Mouse (Mus musculus): ENCODE measurements around the gene Stard7.

Gene Stard7

DNA sequence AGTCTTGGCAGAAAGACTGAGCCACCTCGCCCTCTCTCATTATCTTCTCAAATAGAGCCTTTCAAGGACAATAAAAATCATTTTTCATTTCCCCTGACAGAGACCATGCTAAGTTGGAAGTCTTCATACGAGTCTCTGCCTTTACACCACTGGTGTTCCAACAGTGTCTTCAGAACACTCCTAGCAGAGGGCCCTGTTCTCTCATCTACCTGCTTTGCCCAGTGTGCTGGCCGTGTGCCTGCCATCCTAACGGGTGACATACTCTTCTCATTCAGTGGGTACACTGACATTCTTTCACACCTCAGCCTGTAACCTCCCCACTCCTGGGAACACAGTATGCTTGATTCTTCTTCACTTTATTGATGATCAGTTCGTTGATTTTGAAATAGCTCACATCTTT is 46.4 kb downstream of the Stard7 start:
- CTCF ChIA-PET: no interaction called here

DNA sequence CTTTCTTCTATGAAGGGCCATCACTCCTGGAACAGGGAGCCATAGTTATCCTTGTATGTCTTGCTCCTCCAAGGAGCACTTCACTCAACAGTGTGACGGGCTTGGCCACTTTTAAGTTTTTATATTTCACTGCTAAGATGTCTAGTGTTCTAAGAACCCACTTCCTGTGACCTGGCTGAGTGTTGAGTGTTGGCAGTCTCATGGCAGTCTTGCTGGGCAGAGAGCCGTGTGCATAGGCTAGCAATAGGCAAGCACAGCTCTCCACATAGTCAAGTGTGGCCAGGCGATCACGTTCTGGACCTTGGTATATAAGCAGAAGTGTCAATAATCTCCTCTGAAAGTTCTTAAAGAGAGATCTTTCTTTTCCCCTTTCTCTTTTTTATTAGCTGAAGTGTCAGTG is 48.1 kb downstream of the Stard7 start:
- CTCF ChIA-PET: no interaction called here

DNA sequence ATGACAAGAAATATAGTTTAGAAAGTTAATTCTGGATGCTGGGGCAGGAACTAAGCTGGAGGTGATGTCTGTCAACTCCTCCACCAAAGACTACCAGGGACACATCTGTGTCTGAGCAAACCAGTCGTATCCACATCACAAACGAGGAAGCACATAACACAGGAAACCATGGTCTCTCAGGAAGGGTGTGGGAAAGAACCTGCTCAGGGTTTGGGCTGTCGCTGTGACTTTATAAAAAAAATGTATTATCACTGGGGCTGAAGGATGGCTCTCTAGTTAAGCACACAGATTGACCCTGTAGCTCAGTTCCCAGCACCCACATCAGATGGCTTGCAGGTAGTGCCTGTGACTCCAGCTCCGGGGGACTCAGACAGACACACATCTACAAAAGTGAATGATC is 49.1 kb downstream of the Stard7 start:
- CTCF ChIA-PET: no interaction called here

DNA sequence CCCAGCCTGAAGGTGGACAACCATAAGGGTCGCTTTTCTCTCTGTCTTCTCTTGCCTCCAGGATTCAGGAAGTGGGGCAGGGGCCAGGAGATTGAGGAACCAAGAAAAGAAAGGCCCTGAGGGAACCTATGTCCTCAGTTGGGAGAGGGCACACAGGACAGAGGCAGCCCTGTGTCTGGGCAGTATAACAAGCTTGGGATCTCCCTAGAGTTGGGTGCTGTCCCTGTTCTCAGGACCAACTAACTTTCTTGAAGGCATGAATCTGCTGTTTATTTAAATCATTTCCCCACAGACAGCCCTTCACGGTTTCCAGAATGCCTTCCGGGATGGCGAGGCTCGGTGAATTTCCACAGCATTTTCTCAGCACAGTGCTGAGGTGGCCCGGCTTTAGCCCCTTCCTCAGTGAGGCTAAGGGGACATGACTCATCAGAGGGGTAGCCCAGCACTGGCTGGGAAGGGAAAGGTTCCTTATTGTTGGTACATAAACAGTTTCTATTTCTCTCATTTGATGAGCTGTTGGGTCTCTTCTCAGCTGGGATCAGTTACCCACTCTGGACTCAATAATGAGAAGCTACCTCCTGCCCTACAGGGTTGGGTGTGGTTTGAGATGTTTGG is 52.8 kb downstream of the Stard7 start:
- CTCF ChIA-PET: no interaction called here

DNA sequence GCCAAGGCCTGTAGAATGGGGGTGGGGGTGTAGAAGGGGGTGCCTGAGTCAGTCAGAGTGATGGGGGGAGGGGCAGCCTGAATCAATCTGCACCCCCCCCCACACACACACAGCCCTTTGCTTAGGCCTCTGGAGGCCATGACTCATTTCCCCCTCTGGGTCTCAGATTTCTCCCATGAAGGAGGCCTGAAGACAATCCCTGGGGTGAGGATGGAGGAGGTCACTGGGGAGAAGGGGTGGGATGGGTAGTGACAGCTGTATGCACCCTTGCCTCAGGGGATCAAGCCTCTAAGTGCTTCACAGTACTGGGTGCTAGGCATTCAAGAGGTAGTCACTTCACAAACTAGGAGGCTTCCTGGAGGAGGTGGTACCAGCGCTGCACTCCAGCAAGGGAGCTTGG is 53.6 kb downstream of the Stard7 start:
- CTCF ChIA-PET: no interaction called here

DNA sequence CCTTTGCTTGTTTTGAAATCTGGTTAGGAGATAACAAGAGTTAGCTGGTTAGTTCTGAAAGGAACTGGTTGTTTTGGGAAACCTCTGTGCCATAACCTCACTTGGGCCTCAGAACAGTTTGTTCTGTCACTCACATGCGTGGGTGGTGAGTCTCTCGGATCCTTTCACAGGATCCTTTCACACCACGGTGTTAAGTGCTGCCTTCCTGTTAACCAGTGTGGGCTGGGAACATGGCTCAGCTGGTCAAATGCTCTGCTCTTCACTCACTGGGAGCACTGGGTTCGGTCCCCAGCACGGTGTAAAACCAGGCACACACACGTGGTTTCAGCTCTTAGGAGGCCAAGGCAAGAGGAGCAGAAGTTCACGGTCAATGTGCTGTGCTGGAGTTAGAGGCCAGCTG is 54.4 kb downstream of the Stard7 start:
- CTCF ChIA-PET: interaction anchor here (1.5 kb wide), 1 partner anchor 15 kb away, joined by 3 read pairs; no protein-coding TSS in a partner anchor

DNA sequence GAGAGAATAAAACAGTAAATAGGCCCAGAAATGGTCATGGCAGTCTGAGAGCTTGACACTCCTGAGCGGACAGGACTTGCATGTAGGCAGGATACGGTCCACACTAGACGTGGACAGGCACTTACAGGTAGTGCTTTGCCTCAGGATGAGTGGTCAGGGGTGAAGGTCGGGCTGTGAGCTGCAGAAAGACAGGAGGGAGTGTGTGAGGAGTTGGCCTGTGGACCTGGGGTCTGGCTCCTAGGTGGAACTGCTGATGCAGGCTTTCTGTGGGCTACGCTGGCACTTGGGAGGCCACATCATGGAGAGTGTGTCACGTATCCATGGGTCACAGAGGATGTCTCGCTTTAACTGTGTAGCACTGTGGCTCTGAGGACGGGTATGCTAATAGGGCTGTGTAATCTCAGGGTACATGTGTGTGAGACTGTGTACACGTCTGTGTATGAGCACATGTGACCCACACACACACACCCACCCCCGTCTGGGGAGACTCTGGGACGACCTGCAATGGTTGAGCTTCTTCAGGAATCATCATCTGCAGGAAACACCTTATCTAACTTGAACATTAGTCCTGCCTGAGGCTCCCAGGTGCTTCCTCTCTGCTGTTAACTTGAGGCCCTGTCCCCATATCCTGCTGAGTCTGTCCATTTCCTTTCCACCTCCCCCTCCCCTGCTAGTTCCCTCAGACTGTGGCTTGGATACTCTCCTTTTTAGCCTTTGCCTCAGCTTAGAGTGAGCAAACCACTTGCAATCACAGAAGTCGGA is 58.3 kb downstream of the Stard7 start:
- CTCF ChIA-PET: no interaction called here

DNA sequence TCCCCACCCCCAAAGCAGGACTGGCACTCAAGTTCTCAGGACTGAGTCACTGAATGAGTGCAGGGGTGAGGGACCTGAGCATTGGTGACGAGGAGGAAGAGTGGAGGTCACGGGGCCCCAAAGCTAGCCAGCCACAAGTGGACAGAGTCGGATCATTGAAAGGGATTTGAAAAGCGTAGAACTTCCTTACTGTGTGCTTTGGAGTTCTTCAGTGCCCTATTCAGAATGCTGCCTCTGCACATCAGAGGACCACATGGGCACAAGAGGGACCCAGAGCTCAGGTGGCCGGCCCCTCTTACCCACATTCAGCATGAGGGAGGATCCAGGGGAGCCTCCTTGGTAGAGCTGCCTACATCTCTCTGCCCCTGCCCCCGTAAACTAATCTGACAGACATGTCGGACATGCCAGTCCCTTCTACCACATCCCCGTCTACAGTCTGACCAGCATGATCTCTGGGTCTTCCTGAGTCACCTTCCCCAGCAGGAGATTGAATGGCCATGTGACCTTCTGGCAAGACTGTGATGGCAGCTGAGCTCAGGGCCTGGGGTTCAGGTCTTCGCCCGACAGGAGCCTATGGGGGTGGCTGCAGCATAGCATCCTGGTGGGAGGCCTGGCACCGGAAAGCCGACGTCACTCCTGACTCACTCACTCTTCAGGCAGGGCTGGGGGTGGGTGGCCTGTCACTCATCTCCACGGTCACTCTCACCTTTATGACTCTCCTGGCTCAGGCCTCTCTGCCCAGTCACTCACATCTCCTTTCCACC is 63.0 kb downstream of the Stard7 start:
- CTCF ChIA-PET: interaction anchor here (0.6 kb wide), 2 partner anchors 27 to 52 kb away, joined by 13 to 23 read pairs; no protein-coding TSS in a partner anchor

DNA sequence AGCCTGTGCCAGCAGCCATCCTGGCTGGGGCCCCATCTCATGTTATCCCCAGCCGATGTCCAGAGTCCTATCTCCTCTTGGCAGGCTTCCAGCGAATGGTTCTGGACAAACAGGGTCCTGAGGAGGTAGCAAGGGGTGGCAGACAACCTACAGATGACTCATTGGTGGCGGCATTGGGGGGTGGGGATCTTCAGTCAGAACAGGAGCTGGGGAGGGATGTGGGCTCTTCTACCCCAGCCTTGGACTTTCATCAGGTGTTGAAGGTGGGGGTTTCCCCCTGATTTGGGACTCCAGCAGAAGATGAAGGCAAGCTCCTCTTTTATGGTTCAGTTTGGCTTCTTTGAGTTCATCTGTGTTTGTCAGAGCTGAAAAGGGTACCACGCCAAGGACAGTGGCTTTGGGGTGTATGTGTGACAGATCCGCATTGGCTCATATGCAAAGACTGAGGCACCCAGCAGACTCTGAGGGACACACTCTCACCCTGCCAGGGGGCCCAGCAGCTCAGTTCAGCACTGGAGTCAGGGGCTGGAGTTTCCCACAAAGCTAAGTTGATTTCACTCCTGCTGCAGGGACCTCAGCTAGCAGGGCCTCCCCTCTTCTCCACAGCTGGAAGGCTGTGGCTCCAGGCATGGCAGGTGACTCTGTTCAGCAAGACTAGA is 64.1 kb downstream of the Stard7 start:
- CTCF ChIA-PET: interaction anchor here (0.6 to 1.0 kb wide), 2 partner anchors 20 to 120 kb away, joined by 4 to 6 read pairs; no protein-coding TSS in a partner anchor

DNA sequence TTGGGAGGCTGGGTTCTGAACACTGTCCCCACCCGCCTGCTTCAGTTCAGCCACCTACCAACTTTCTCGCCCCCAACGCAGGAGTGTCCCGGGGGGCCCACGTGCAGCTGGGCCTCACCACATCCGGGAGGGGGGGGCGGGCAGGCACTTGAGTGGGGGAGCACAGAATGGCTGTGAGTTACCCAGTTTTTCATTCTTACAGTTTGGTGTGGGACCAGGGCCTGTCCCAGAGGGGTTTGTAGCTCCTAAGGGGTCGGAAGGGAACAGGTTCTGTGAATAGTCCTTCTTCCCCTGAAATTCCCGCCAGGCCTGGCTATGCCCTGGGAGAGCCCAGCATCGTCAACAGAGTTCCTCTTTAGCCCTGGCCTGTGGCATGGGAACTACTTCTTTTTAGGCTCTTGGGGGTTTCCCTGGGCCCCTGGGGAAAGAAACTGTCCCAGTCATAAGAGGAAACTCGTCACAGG is 65.1 kb downstream of the Stard7 start:
- CTCF ChIA-PET: interaction anchor here (0.6 to 1.0 kb wide), 4 partner anchors 21 to 48 kb away, joined by 3 to 5 read pairs (median 4); no protein-coding TSS in a partner anchor

DNA sequence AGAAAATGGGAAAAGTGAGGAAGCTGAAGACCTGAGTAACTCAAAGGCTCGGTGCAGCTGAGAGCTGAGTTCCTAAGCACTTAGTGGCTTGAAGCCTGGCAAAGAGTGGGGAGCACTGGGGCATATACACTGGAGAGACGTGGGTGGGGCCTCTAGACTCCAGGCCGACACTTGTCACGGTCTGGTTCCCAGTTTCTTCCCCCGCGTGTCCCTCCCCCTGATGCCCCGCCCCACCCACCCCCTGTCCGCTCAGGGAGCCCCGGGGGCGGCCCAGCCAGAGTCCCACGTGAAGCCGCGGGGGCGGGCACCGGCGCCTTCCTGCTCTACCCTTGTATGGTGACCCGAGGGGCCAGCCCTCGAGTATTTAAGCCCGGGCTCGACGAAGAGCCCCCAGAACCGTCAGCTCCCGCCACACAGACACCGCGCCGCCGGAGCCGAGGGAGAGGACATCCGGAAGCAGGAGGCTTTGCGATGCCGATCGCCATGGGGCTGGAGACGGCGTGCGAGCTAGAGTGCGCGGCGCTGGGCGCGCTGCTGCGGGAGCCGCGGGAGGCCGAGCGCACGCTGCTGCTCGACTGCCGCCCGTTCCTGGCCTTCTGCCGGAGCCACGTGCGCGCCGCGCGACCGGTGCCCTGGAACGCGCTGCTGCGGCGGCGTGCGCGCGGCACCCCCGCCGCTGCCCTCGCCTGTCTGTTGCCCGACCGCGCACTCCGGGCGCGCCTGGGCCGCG is 65.9 kb downstream of the Stard7 start, which contains the start of gene Dusp2:
Gene Dusp2 (plus strand): TSS at position 393 of the 730 bp plus-strand sequence.
- CTCF ChIA-PET: interaction anchor here (1.0 to 1.1 kb wide), 2 partner anchors 21 to 27 kb away, joined by 4 to 5 read pairs; no protein-coding TSS in a partner anchor

DNA sequence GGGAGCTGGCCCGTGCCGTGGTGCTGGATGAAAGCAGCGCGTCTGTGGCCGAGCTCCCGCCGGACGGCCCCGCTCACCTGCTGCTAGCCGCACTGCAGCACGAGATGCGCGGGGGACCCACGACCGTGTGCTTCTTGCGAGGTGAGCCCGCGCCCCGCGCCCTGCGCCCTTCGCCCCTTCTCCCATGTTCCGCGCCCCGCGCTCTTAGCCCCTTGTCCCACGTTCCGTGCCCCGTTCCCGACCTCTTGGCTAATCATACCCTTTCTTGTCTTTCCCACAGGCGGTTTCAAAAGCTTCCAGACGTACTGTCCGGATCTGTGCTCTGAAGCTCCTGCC is 66.4 kb downstream of the Stard7 start:
- CTCF ChIA-PET: interaction anchor here (1.1 to 1.5 kb wide), 2 partner anchors 22 to 28 kb away, joined by 3 to 4 read pairs; no protein-coding TSS in a partner anchor

DNA sequence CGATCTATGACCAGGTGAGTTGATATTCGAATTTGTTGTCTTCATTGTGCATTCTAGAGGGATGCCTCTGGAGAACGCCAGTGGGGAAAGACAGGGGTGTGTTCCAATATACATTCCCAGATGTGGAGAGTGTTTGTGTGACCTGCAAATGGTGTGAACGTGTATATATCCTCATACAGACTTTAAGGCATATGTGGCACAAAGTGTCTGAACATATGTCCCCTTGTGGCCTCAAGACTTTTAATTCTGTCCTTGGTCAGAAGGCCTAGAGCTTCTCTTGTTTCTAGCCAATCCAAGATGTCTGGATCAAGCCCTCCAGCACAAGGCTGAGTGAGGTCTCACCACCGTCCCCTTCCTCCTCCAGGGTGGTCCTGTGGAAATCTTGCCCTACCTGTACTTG is 66.9 kb downstream of the Stard7 start:
- CTCF ChIA-PET: interaction anchor here (1.1 to 1.5 kb wide), 2 partner anchors 22 to 28 kb away, joined by 3 to 4 read pairs; no protein-coding TSS in a partner anchor

DNA sequence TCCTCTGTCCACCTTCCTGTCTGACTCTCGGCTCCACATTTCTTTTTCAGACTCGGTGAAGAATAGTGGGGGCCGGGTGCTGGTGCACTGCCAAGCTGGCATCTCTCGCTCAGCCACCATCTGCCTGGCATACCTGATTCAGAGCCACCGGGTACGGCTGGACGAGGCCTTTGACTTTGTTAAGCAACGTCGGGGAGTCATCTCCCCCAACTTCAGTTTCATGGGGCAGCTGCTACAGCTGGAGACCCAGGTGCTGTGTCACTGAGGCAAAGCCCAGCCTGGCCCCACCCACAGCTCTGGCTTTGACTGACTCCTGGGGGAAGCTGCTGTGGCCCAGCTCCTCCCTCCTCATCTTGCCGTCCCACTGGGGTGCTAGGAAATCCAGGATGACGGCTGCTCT is 67.5 kb downstream of the Stard7 start:
- CTCF ChIA-PET: interaction anchor here (1.5 kb wide), 1 partner anchor 23 kb away, joined by 3 read pairs; no protein-coding TSS in a partner anchor

DNA sequence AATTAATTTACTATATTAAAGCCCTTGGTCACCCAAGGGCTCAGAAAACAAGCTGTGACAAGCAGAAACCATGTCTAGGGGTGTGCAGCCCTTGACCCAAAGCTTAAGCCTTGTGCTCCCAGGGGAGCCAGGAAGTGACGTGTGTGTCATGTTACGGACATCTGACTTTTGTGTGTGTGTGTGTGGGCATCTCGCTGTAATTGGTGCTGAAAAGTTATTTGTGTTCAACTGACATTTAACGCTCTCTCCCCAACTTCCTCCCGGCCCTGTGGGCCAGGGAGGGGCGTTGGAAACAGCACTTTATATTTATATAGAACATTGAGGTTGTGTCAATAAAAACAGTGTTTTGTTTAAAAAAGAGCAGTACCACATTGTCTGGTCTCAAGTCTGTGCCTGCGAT is 68.0 kb downstream of the Stard7 start:
- CTCF ChIA-PET: interaction anchor here (0.7 to 1.5 kb wide), 2 partner anchors 23 to 748 kb away, joined by 3 read pairs; no protein-coding TSS in a partner anchor

DNA sequence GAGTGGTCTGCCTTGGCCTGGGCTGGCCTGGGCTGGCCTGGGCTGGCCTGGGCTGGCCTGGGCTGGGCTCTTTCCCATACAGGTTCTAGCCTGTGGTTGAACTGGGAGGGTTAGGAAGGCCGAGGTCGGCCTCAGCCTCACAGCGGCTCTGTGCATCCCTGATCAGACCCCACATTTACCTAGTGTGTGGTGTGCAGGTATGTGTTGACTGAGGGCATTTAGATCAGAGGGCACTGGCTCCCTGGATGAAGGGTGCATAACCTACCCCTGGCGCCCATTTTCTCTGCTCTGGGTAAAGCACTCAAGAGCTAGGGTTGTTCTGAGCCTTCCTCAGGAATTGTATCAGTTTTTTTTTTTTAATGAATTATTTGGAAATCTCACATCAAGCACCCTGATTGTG is 68.4 kb downstream of the Stard7 start, which contains the start of gene Astl:
Gene Astl (plus strand): TSS at position 224 of the 400 bp plus-strand sequence.
- CTCF ChIA-PET: interaction anchor here (0.7 to 0.9 kb wide), 2 partner anchors 24 to 749 kb away, joined by 3 read pairs; no protein-coding TSS in a partner anchor

DNA sequence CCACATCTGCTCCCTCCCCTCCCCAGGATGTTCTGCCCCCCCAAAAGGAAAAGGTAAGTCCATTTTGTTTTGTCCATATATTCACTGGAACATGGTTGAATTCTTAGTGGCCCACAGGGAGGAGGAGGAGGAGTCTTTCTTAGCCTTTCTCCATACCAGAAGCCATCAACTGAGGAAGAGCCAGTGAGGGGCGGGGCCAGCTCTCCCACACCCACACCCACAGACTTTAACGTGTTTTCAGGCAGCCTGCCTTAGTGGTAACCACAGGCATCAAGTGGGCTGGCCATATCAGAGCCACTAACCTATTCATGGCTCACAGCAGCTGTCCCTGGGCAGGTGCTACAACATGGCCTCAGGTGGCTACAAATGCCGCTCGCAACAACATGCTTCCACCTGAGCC is 68.8 kb downstream of the Stard7 start:
- CTCF ChIA-PET: interaction anchor here (0.7 to 0.9 kb wide), 3 partner anchors 14 to 749 kb away, joined by 3 read pairs; no protein-coding TSS in a partner anchor

DNA sequence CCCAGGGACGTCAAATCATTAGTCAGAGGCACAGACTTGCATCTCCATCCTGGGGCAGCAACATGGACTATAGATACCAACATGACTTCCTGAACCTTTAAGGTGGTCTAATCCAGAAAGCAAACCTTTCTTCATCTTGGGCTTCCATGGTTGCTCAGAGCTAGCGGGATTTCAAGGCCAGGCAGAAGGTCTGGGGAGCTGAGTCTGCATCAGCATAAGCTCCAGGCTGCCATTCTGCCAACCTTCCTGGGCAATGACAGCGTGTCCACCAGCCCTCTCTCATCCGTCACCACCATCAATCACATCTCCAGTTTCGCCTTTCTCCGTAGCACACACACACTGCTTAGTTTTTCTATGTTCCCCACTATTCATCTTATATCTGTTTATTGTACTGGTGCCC is 69.2 kb downstream of the Stard7 start:
- CTCF ChIA-PET: interaction anchor here (0.9 kb wide), 2 partner anchors 14 to 25 kb away, joined by 3 read pairs; no protein-coding TSS in a partner anchor

DNA sequence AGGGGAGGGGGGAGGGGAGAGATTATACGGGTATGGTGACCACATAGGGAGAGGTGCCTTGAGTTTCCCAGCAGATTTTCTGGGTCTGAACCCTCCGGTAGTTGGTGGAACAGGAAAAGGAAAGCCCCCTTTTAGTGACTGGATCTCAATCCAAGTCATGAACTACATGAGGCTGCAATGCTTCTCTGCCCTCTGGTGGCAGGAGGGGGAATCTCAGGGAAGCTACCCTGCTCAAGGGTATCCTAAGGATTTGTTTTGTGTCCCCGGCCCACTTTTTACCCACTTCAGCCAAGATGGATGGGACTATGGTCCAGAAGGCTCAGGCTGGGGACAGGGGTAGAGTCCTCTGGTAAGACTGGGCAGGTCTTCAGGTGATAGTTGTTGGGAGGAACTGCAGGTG is 71.1 kb downstream of the Stard7 start:
- CTCF ChIA-PET: interaction anchor here (0.6 to 2.3 kb wide), 5 partner anchors 14 to 78 kb away, joined by 3 to 15 read pairs (median 7); no protein-coding TSS in a partner anchor

DNA sequence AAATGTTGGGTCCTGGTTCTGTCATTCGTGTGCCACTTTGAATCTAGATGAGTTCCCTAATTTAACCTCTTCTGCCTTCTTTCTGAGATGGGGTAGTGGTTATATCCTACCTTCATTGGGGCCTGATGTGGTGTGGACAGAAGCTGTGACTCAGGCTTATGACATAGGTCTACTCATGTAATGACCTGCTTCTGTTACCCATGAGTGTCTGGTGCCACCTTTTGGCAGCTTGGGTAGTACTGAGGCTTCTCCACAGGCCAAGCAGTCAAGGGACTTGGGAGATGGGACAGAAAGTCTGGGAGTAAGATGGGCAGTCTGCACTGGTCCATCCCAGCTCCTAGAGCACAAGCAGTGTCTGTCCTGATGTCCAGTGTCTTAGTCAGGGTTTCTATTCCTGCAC is 76.3 kb downstream of the Stard7 start:
- CTCF ChIA-PET: interaction anchor here (1.1 kb wide), 1 partner anchor 40 kb away, joined by 4 read pairs; no protein-coding TSS in a partner anchor

All from spleen, embryonic (tissue).